Mouse (Mus musculus) cerebellum, adult 2 months (tissue): ENCODE measurements around the gene Ubtd1. TPM values are rescaled to one million over a fixed set of nuclear protein-coding genes. Genes with fewer than 3 reads are reported as not detected.

Source experiments
- DNase-seq, 2 experiments: peaks; one replicate each; pipeline ENCODE4 v3.0.0; 2021
- H3K27ac ChIP-seq: fragments of 200-500 bp; 2 replicates; pipeline ENCODE4 v1.5.1; 2012; ENCODE audit warnings: low read length, control low read depth, inconsistent platforms; ENCODE audit not compliant: insufficient read depth
- H3K27me3 ChIP-seq: fragments of 200-500 bp; 2 replicates; pipeline ENCODE4 v1.6.1; 2012; ENCODE audit warnings: inconsistent platforms, mild to moderate bottlenecking, low read length, moderate library complexity; ENCODE audit not compliant: control insufficient read depth, insufficient read depth
- H3K4me1 ChIP-seq: fragments of 200-500 bp; 2 replicates; pipeline ENCODE4 v1.6.1; 2011; ENCODE audit warnings: low read length; ENCODE audit not compliant: control insufficient read depth, insufficient read depth
- H3K4me3 ChIP-seq: fragments of 200-500 bp; replicated peaks from 2 replicates; pipeline ENCODE3; 2011; ENCODE audit warnings: mild to moderate bottlenecking, low read depth, low read length, control low read depth; ENCODE audit not compliant: insufficient read depth
- CTCF ChIP-seq: fragments of 200-500 bp; IDR thresholded peaks from 2 replicates; pipeline ENCODE4 v1.5.1; 2011; ENCODE audit warnings: low read depth, mild to moderate bottlenecking, control low read depth, low read length, moderate library complexity, borderline replicate concordance; ENCODE audit not compliant: insufficient read depth
- POLR2A ChIP-seq: fragments of 200-500 bp; IDR thresholded peaks from 2 replicates; pipeline ENCODE4 v1.6.1; 2011; ENCODE audit warnings: low read length, control low read depth, borderline replicate concordance; ENCODE audit not compliant: insufficient read depth
- WGBS: fragments of 180-500 bp; shearing (Covaris S2); methylation state at CpG from one replicate; pipeline ENCODE4 v1.1.7; 2018; 5-methylcytosine and 5-hydroxymethylcytosine counted together
- polyA plus RNA-seq: library from polyadenylated mRNA; depleted of rRNA; stranded (reverse); fragments of >200 nt; gene quantifications from 2 replicates; pipeline ENCODE4 v1.2.3, GENCODE M21; 2012

Gene Ubtd1
- polyA plus RNA-seq, 1 experiment = 28.1 TPM

GRCm38 (mm10) chr19:41953574-41953973 lies 28.0 kb upstream of the Ubtd1 start:
- no peak for TF ChIP-seq CTCF
- no peak for TF ChIP-seq POLR2A
- Histone ChIP-seq H3K27ac (no peak overlapping the region), H3K4me3 (no peak overlapping the region), H3K4me1 (no peaks in the 10 kb centered on the region), H3K27me3 (no peaks in the 10 kb centered on the region)
- DNase-seq = no peak
- WGBS = 80% methylated on average over 3 of the region's 3 CpGs

GRCm38 (mm10) chr19:41969618-41970017 lies 11.9 kb upstream of the Ubtd1 start:
- no peak for DNase-seq
- Histone ChIP-seq H3K4me3 (no peak overlapping the region), H3K27me3 (no peaks in the 10 kb centered on the region), H3K27ac (no peak overlapping the region), H3K4me1 (0 out of 2 replicates have a peak, but pooled peaks cover 2% of the 10 kb centered on the region)
- 93% methylated on average over 7 of the region's 7 CpGs for WGBS
- TF ChIP-seq CTCF (no peak), POLR2A (no peak)

- Histone ChIP-seq H3K27me3 (no peaks in the 10 kb centered on the region), H3K4me3 (no peak overlapping the region), H3K27ac (no peak overlapping the region), H3K4me1 (0 out of 2 replicates have a peak, but pooled peaks cover 2% of the 10 kb centered on the region)
- no peak for TF ChIP-seq CTCF
- TF ChIP-seq POLR2A = no peak
- no peak for DNase-seq
- WGBS = 24% methylated on average over 13 of the region's 13 CpGs
Observed at GRCm38 (mm10) chr19:41973891-41974794, 7.4 kb upstream of the Ubtd1 start.

- under 1% methylated on average over 16 of the region's 16 CpGs for WGBS
- Histone ChIP-seq H3K27ac (peak overlapping the region; percentile 53; the same call in 1 of the 2 replicates), H3K27me3 (no peaks in the 10 kb centered on the region), H3K4me1 (peaks cover 4% of the 10 kb centered on the region), H3K4me3 (peak overlapping the region; percentile 82)
- no peak for TF ChIP-seq CTCF
- TF ChIP-seq POLR2A = no peak
- DNase-seq = no peak
Observed at GRCm38 (mm10) chr19:41980422-41980818, 1.1 kb upstream of the Ubtd1 start.

GRCm38 (mm10) chr19:41980819-41981594 lies 556 bp upstream of the Ubtd1 start, which contains the start of gene Mms19:
Gene Mms19, minus strand, starts transcription at chr19:41981157.
- under 1% methylated on average over 67 of the region's 68 CpGs for WGBS
- H3K4me1 ChIP-seq = peaks cover 4% of the 10 kb centered on the region
- no peaks in the 10 kb centered on the region for H3K27me3 ChIP-seq
- TF ChIP-seq POLR2A (peak; percentile 87), CTCF (no peak)
- DNase-seq = peak; percentile 99
- H3K27ac ChIP-seq = peak within 1 kb of the TSS; percentile 70
- peak within 1 kb of the TSS; percentile 89 for H3K4me3 ChIP-seq

GRCm38 (mm10) chr19:41981931-41982790 lies 598 bp downstream of the Ubtd1 start:
- peak overlapping the region; percentile 89 for H3K4me3 ChIP-seq
- H3K27ac ChIP-seq = peak overlapping the region; percentile 70
- H3K4me1 ChIP-seq = peaks cover 4% of the 10 kb centered on the region
- peak; percentile 80 for DNase-seq
- no peaks in the 10 kb centered on the region for H3K27me3 ChIP-seq
- no peak for TF ChIP-seq POLR2A
- TF ChIP-seq CTCF = no peak
- under 1% methylated on average over 73 of the region's 74 CpGs for WGBS

GRCm38 (mm10) chr19:41982791-41983150 lies 1.2 kb downstream of the Ubtd1 start:
- Histone ChIP-seq H3K27me3 (no peaks in the 10 kb centered on the region), H3K4me1 (peaks cover 4% of the 10 kb centered on the region), H3K4me3 (peak overlapping the region; percentile 89), H3K27ac (no peak overlapping the region)
- DNase-seq = no peak
- no peak for TF ChIP-seq CTCF
- no peak for TF ChIP-seq POLR2A
- 23% methylated on average over 4 of the region's 4 CpGs for WGBS
